In the genomic region with DNA sequence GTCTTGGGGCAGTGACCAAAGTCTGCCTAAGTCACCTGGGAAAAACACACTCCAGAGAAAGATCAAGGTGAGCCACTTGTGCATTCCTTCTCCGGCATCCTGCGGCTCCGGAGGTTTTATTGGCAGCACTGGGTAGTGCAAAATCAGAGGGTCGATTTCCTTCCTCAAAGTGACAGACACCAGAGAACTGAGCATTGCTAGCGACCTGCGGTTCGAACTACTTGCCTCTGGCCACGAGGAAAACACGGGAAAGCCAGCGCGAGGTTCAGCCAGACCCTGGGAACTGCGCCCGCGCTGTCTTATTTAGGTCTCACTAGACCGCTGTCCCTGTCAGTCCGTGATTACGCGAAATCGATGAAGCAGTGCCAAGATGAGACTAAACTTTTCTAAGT, we compare ENCODE assay signal across 8 mouse cellular contexts. TPM values are rescaled to one million over a fixed set of nuclear protein-coding genes. Genes with fewer than 3 reads are reported as not detected.
DNase-seq lines count a peak whose midpoint lies in the region; TF ChIP-seq lines count a peak whose summit lies in the region.

No protein-coding gene starts in this region.

- WGBS in midbrain, embryonic 10.5 days: under 1% methylated on average over 19 of the region's 19 CpGs
- WGBS in thymus, adult 2 months: 2% methylated on average over 19 of the region's 19 CpGs

- H3K36me3 ChIP-seq in midbrain, embryonic 10.5 days: no peaks in the 10 kb centered on the region
- no peaks in the 10 kb centered on the region for H3K36me3 ChIP-seq in thymus, adult 2 months (ENCODE audit: control insufficient read depth, insufficient read depth, low read length)

- no peak for TF ChIP-seq CTCF in thymus, adult 2 months (IDR thresholded peaks at IDR 0.05; ENCODE audit: borderline replicate concordance, control insufficient read depth, extremely low read depth, insufficient read depth, low read length, poor library complexity)

- peak; percentile 52 for DNase-seq in retina, embryonic 14.5 days (ENCODE audit: low spot score)
- no peak for DNase-seq in retina, postnatal 1 day
- DNase-seq in embryo, embryonic 11 days: peak; percentile 58
- DNase-seq in heart, postnatal 10 days: peak; percentile 23 to 24
- peak; percentile 20 for DNase-seq in kidney, postnatal 10 days
- DNase-seq in midbrain, embryonic 10.5 days (ENCODE audit: low spot score): peak; percentile 59
- DNase-seq in testis, postnatal 10 days (ENCODE audit: low spot score): peak; percentile 51
- no peak for DNase-seq in thymus, adult 2 months

- no peak for TF ChIP-seq POLR2A in thymus, adult 2 months (IDR thresholded peaks at IDR 0.05; ENCODE audit: control insufficient read depth, extremely low read depth, insufficient read depth, low read length, poor library complexity)

- H3K4me3 ChIP-seq in midbrain, embryonic 10.5 days: peak overlapping the region; percentile 72
- H3K4me3 ChIP-seq in thymus, adult 2 months (ENCODE audit: control insufficient read depth, insufficient read depth, low read length): no peak overlapping the region

- no peaks in the 10 kb centered on the region for H3K9me3 ChIP-seq in midbrain, embryonic 10.5 days (replicated peaks)

- intact Hi-C loops in heart, postnatal 10 days (cut with DNase I): loop anchor here (5.0 kb wide), 1 partner anchor 38 kb away; no protein-coding TSS in a partner anchor

- H3K4me1 ChIP-seq in midbrain, embryonic 10.5 days: peaks cover 23% of the 10 kb centered on the region
- no peaks in the 10 kb centered on the region; the same call in 1 of the 2 replicates for H3K4me1 ChIP-seq in thymus, adult 2 months (replicated peaks; ENCODE audit: control insufficient read depth, insufficient read depth, low read length)

- H3K27me3 ChIP-seq in midbrain, embryonic 10.5 days (ENCODE audit: low read depth, poor library complexity, severe bottlenecking): peaks cover 70% of the 10 kb centered on the region
- H3K27me3 ChIP-seq in thymus, adult 2 months (ENCODE audit: control insufficient read depth, insufficient read depth, low read length): peaks cover 14% of the 10 kb centered on the region

- no peak overlapping the region for H3K27ac ChIP-seq in midbrain, embryonic 10.5 days (replicated peaks)
- H3K27ac ChIP-seq in thymus, adult 2 months (ENCODE audit: control insufficient read depth, insufficient read depth, low read length): no peak overlapping the region

RNA-seq across cellular contexts. Expression of a gene that starts 1.7 kb away (rescaled TPM):
- under 1 TPM; 0.74 to 0.96 TPM for total RNA-seq in heart, postnatal 10 days (2021)
- polyA plus RNA-seq in midbrain, embryonic 10.5 days (2016; fragmentation: Nextera tagmentation; extraction: Ambion mirVana): 1.0 and 2.6 TPM in 2 replicates
- 0.04 and 0.06 TPM in 2 replicates for polyA plus RNA-seq in thymus, adult 2 months (2012; rRNA removed)

Comparison
In these comparisons a context has a peak if more than half of its experiments do, and no peak if none do; other contexts are left out.
1. DNase-seq: peak in retina, embryonic 14.5 days (single experiment), embryo, embryonic 11 days (single experiment), heart, postnatal 10 days (2 of 2), kidney, postnatal 10 days (single experiment), midbrain, embryonic 10.5 days (single experiment) and testis, postnatal 10 days (single experiment); none in retina, postnatal 1 day (single experiment) and thymus, adult 2 months (single experiment).